Mouse (Mus musculus) kidney, embryonic 15.5 days (tissue): ENCODE data around the gene Cep170b. TPM values are rescaled to one million over a fixed set of nuclear protein-coding genes. Genes with fewer than 3 reads are reported as not detected.

Source experiments
- ATAC-seq: fragments of 200-750 bp; cut with Nextera tagmentation; replicated peaks from 2 replicates; pipeline ENCODE4 v1.8.0; 2017; ENCODE audit warnings: moderate TSS enrichment; ENCODE audit not compliant: low FRiP score
- H3K27ac ChIP-seq: fragments of 300-500 bp; sonication (generic); 2 replicates; pipeline ENCODE4 v1.5.1; 2015; ENCODE audit warnings: mild to moderate bottlenecking, inconsistent platforms
- H3K27me3 ChIP-seq: fragments of 300-500 bp; sonication (generic); 2 replicates; pipeline ENCODE4 v1.6.1; 2015; ENCODE audit warnings: inconsistent platforms
- H3K36me3 ChIP-seq: fragments of 300-500 bp; sonication (generic); 2 replicates; pipeline ENCODE4 v1.6.1; 2015; ENCODE audit warnings: inconsistent platforms
- H3K4me1 ChIP-seq: fragments of 300-500 bp; sonication (generic); 2 replicates; pipeline ENCODE4 v1.6.1; 2015; ENCODE audit warnings: inconsistent platforms
- H3K4me2 ChIP-seq: fragments of 300-500 bp; sonication (generic); 2 replicates; pipeline ENCODE4 v1.6.1; 2015; ENCODE audit warnings: moderate library complexity, mild to moderate bottlenecking, inconsistent platforms
- H3K4me3 ChIP-seq: fragments of 300-500 bp; sonication (generic); replicated peaks from 2 replicates; pipeline ENCODE4 v1.5.1; 2015; ENCODE audit warnings: mild to moderate bottlenecking, inconsistent platforms
- H3K9ac ChIP-seq: fragments of 300-500 bp; sonication (generic); 2 replicates; pipeline ENCODE4 v1.6.1; 2015; ENCODE audit warnings: mild to moderate bottlenecking, inconsistent platforms
- H3K9me3 ChIP-seq: fragments of 300-500 bp; sonication (generic); replicated peaks from 2 replicates; pipeline ENCODE4 v1.6.1; 2016; ENCODE audit warnings: inconsistent platforms
- WGBS: fragments of 180-500 bp; shearing (Covaris S2); methylation state at CpG from one replicate; pipeline ENCODE4 v1.1.7; 2015; ENCODE audit warnings: mixed read lengths; 5-methylcytosine and 5-hydroxymethylcytosine counted together
- polyA plus RNA-seq: library from polyadenylated mRNA; unstranded; fragments of >200 nt; fragmentation: Nextera tagmentation; extraction: Ambion mirVana; gene quantifications from 2 replicates; pipeline ENCODE4 v1.2.1, GENCODE M21; 2015

Gene Cep170b
- polyA plus RNA-seq, 1 experiment from 2014 or later: 15.8 TPM

DNA sequence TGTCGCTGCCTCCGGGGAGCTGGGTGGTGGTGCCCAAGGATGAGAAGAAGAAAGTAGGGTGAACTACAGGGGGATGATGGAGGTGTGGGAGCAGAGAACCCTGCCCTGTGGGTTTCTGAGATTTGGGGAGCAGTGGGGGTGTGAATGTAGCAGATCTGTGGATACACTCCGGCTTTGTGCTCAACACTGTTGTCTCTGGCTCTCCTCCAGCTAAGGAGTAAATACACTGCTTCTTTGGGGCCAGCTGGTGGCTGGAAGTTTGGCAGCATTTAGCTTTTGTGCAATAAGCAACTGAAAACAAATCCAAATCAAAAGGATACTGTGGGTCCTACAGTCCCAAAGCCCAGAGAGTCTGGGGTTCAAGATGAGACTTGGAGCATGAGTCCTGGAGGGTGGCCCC lies 6.3 kb upstream of the Cep170b start:
- Histone ChIP-seq H3K9ac (no peak overlapping the region), H3K4me1 (peaks cover 12% of the 10 kb centered on the region), H3K9me3 (no peaks in the 10 kb centered on the region), H3K27me3 (peaks cover 4% of the 10 kb centered on the region), H3K4me2 (no peak overlapping the region), H3K36me3 (peaks cover 6% of the 10 kb centered on the region; the same call in 1 of the 2 replicates), H3K4me3 (no peak overlapping the region), H3K27ac (peak overlapping the region; percentile 39; the same call in 1 of the 2 replicates)
- 70% methylated on average over 3 of the region's 3 CpGs for WGBS
- ATAC-seq: no peak

- 34% methylated on average over 7 of the region's 7 CpGs for WGBS
- Histone ChIP-seq H3K9me3 (no peaks in the 10 kb centered on the region), H3K36me3 (peaks cover 6% of the 10 kb centered on the region; the same call in 1 of the 2 replicates), H3K4me1 (peaks cover 40% of the 10 kb centered on the region), H3K4me3 (no peak overlapping the region), H3K9ac (no peak overlapping the region), H3K27me3 (peaks cover 6% of the 10 kb centered on the region), H3K27ac (no peak overlapping the region), H3K4me2 (no peak overlapping the region)
- ATAC-seq: no peak
Measured at GRCm38 (mm10) chr12:112717140-112717539, 3.1 kb upstream of the Cep170b start.

DNA sequence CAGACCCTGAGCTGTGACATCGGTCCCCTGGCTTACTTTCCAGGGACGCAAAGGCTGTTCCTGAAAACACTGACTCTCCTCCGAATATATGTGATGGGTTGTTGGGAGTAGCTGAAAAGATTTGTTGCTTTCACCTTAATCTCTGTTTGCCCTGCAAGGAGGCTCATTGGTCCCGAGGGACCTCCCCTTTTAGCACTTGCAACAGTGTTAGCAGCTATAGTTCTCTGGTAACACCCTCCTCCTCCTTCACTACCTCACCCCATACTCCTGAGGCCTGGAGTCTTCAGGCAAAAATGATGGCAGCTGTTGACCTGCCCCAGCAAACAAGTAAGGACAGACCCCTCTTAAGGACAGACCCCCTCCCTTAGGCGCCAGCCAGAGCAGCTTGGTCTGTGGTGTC lies 1.3 kb upstream of the Cep170b start:
- H3K27ac ChIP-seq: no peak overlapping the region

DNA sequence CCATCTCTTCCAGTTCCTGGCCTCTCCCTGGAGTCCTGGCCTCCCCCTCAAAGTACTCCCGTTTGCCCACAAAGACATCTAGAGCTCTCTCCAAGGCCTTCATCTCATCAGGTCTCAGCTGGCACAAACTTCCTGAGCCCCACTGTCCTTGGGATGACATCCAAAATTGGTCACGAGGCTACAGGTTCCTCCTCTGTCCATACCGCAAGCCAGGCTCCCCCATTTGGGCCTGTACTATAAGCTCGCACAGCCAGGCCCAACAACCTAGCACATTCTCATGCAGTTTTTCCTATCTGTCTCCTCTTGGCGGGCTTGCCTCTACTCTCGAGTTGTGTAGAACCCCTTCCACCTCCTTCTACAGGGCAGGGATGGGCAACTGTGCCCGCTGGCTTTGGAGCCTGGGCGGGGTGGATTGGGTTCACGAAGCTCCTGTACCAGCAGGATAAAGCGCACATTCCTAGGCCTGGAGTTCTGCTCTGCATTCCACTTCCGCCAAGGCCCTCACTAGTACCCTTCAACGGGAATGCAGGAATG lies 702 bp downstream of the Cep170b start:
- Histone ChIP-seq H3K9ac (peak overlapping the region; percentile 68), H3K4me1 (peaks cover 53% of the 10 kb centered on the region), H3K4me3 (peak overlapping the region; percentile 69), H3K27me3 (peaks cover 12% of the 10 kb centered on the region), H3K9me3 (no peaks in the 10 kb centered on the region), H3K27ac (peak overlapping the region; percentile 97), H3K4me2 (peak overlapping the region; percentile 89), H3K36me3 (peaks cover 13% of the 10 kb centered on the region)
- WGBS: 42% methylated on average over 12 of the region's 12 CpGs
- no peak for ATAC-seq

More for the DNA sequence above, 1.3 kb upstream of the Cep170b start:
- no peak for ATAC-seq
- Histone ChIP-seq H3K4me3 (no peak overlapping the region), H3K4me1 (peaks cover 52% of the 10 kb centered on the region), H3K36me3 (peaks cover 6% of the 10 kb centered on the region; the same call in 1 of the 2 replicates), H3K9ac (no peak overlapping the region), H3K27me3 (peaks cover 12% of the 10 kb centered on the region), H3K4me2 (no peak overlapping the region), H3K9me3 (no peaks in the 10 kb centered on the region)
- 36% methylated on average over 5 of the region's 5 CpGs for WGBS

GRCm38 (mm10) chr12:112721424-112722239 lies 1.4 kb downstream of the Cep170b start:
- H3K4me1 ChIP-seq: peaks cover 53% of the 10 kb centered on the region
- peaks cover 12% of the 10 kb centered on the region for H3K27me3 ChIP-seq
- H3K9me3 ChIP-seq: no peaks in the 10 kb centered on the region
- H3K36me3 ChIP-seq: peaks cover 10% of the 10 kb centered on the region; the same call in 1 of the 2 replicates
- WGBS: 2% methylated on average over 69 of the region's 69 CpGs
- H3K4me2 ChIP-seq: peak overlapping the region; percentile 89
- ATAC-seq: peak; percentile 77
- peak overlapping the region; percentile 68 for H3K9ac ChIP-seq
- peak overlapping the region; percentile 97 for H3K27ac ChIP-seq
- H3K4me3 ChIP-seq: peak overlapping the region; percentile 69

- Histone ChIP-seq H3K4me2 (peak overlapping the region; percentile 89), H3K9me3 (no peaks in the 10 kb centered on the region), H3K27me3 (peaks cover 12% of the 10 kb centered on the region), H3K27ac (peak overlapping the region; percentile 97), H3K4me1 (peaks cover 53% of the 10 kb centered on the region), H3K4me3 (peak overlapping the region; percentile 69), H3K36me3 (peaks cover 10% of the 10 kb centered on the region; the same call in 1 of the 2 replicates), H3K9ac (peak overlapping the region; percentile 68)
- peak; percentile 63 for ATAC-seq
- whole genome bisulfite sequencing: under 1% methylated on average over 68 of the region's 75 CpGs
Measured at GRCm38 (mm10) chr12:112722240-112723027, 2.2 kb downstream of the Cep170b start.

GRCm38 (mm10) chr12:112723028-112723330 lies 2.7 kb downstream of the Cep170b start:
- H3K4me3 ChIP-seq: peak overlapping the region; percentile 69
- 14% methylated on average over 5 of the region's 5 CpGs for WGBS
- peak overlapping the region; percentile 89 for H3K4me2 ChIP-seq
- H3K9ac ChIP-seq: peak overlapping the region; percentile 68
- H3K4me1 ChIP-seq: peaks cover 53% of the 10 kb centered on the region
- ATAC-seq: peak; percentile 2; the same call in 1 of the 2 replicates
- peaks cover 12% of the 10 kb centered on the region for H3K27me3 ChIP-seq
- H3K36me3 ChIP-seq: peaks cover 10% of the 10 kb centered on the region; the same call in 1 of the 2 replicates
- H3K9me3 ChIP-seq: no peaks in the 10 kb centered on the region
- H3K27ac ChIP-seq: peak overlapping the region; percentile 97

DNA sequence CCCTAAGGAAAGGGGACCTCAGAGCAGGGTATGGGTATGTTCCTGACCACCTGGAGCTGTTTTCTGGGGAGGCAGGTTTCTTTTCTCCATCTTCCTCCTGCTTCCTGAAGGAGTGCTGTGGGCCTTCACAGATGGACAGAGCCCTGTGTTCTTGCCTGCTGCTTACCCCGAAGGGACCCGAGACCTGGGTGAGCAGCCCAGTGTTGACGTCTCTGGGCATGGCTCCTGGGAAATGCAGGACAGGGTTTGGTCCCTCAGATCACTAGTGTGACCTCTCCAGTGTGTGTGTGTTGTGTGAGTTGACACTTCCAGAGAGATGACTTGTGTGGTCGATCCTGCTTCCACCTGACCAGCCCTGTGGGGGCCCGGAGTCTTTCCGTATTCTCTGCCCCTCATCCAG lies 3.2 kb downstream of the Cep170b start:
- Histone ChIP-seq H3K9ac (no peak overlapping the region; the same call in 1 of the 2 replicates), H3K9me3 (no peaks in the 10 kb centered on the region), H3K4me2 (peak overlapping the region; percentile 89), H3K27me3 (peaks cover 12% of the 10 kb centered on the region), H3K27ac (no peak overlapping the region; the same call in 1 of the 2 replicates), H3K4me3 (peak overlapping the region; percentile 69), H3K4me1 (peaks cover 53% of the 10 kb centered on the region), H3K36me3 (peaks cover 10% of the 10 kb centered on the region; the same call in 1 of the 2 replicates)
- WGBS: 85% methylated on average over 6 of the region's 6 CpGs
- no peak for ATAC-seq

DNA sequence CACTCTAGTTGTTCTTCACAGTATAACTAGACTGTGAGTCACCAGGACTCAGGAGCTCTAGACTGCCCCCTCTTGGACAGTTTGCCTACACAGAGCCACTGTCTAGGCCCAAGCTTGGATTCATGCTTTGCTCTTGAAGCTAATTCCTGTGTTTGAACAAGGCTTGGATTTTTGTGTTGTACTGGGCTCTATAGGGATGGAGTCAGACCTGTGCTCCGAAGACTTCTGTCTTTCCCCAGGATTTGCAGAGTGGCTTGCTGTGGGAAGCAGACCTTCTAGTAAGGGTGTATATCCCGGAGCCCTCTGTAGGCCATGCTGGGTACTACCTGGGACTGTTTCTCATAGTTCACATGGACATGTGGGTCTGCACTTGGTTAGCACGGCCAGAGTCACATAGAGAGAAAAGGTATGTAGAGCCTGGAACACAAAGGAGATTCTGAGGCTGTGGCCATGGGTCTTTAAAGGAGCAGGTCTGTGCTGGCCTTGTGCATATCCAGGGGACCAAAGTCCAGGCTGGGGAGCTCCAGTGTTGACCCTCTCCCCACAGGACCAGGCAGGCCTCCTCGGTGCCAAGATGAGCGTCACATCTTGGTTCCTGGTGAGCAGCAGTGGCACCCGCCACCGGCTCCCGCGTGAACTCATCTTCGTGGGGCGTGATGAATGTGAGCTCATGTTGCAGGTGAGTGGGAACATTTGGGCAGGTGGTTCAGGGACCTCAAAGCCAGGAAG lies 4.0 kb downstream of the Cep170b start:
- Histone ChIP-seq H3K4me2 (no peak overlapping the region), H3K9ac (no peak overlapping the region), H3K27ac (no peak overlapping the region), H3K27me3 (peaks cover 12% of the 10 kb centered on the region), H3K4me3 (no peak overlapping the region), H3K4me1 (peaks cover 46% of the 10 kb centered on the region), H3K36me3 (peaks cover 10% of the 10 kb centered on the region; the same call in 1 of the 2 replicates), H3K9me3 (no peaks in the 10 kb centered on the region)
- 80% methylated on average over 11 of the region's 11 CpGs for WGBS
- no peak for ATAC-seq

- Histone ChIP-seq H3K4me2 (no peak overlapping the region), H3K27me3 (0 out of 2 replicates have a peak, but pooled peaks cover 7% of the 10 kb centered on the region), H3K36me3 (peaks cover 29% of the 10 kb centered on the region), H3K4me1 (peaks cover 29% of the 10 kb centered on the region), H3K27ac (no peak overlapping the region), H3K9me3 (no peaks in the 10 kb centered on the region), H3K9ac (no peak overlapping the region), H3K4me3 (no peak overlapping the region)
- WGBS: 83% methylated on average over 8 of the region's 8 CpGs
- no peak for ATAC-seq
Measured at GRCm38 (mm10) chr12:112727801-112728200, 7.5 kb downstream of the Cep170b start.

GRCm38 (mm10) chr12:112730808-112731207 lies 10.6 kb downstream of the Cep170b start:
- no peak overlapping the region for H3K27ac ChIP-seq
- H3K4me3 ChIP-seq: no peak overlapping the region
- no peaks in the 10 kb centered on the region for H3K9me3 ChIP-seq
- 62% methylated on average over 14 of the region's 14 CpGs for WGBS
- H3K27me3 ChIP-seq: no peaks in the 10 kb centered on the region
- H3K4me2 ChIP-seq: no peak overlapping the region
- H3K4me1 ChIP-seq: peaks cover 13% of the 10 kb centered on the region; the same call in 1 of the 2 replicates
- H3K9ac ChIP-seq: no peak overlapping the region
- ATAC-seq: peak; percentile 9; the same call in 1 of the 2 replicates
- H3K36me3 ChIP-seq: peaks cover 45% of the 10 kb centered on the region
